Mouse (Mus musculus) midbrain, embryonic 13.5 days (tissue): ENCODE data around the gene Pmm2. TPM values are rescaled to one million over a fixed set of nuclear protein-coding genes. Genes with fewer than 3 reads are reported as not detected.
A peak's percentile ranks its signal among the peaks of the same experiment; 100 is the strongest.

Source experiments
- ATAC-seq: fragments of 200-750 bp; cut with Nextera tagmentation; 2 replicates; pipeline ENCODE4 v1.8.0; 2017; ENCODE audit warnings: mild to moderate bottlenecking, moderate TSS enrichment, moderate library complexity
- H3K27ac ChIP-seq: fragments of 300-500 bp; sonication (generic); 2 replicates; pipeline ENCODE4 v1.5.1; 2015; ENCODE audit warnings: inconsistent platforms, mild to moderate bottlenecking, moderate library complexity
- H3K27me3 ChIP-seq: fragments of 300-500 bp; sonication (generic); 2 replicates; pipeline ENCODE4 v1.6.1; 2015; ENCODE audit warnings: mild to moderate bottlenecking, inconsistent platforms
- H3K36me3 ChIP-seq: fragments of 300-500 bp; sonication (generic); 2 replicates; pipeline ENCODE4 v1.6.1; 2015; ENCODE audit warnings: mild to moderate bottlenecking, inconsistent platforms
- H3K4me1 ChIP-seq: fragments of 300-500 bp; sonication (generic); replicated peaks from 2 replicates; pipeline ENCODE4 v1.6.1; 2015; ENCODE audit warnings: inconsistent platforms
- H3K4me2 ChIP-seq: fragments of 300-500 bp; sonication (generic); replicated peaks from 2 replicates; pipeline ENCODE4 v1.6.1; 2015; ENCODE audit warnings: moderate library complexity, mild to moderate bottlenecking, inconsistent platforms
- H3K4me3 ChIP-seq: fragments of 300-500 bp; sonication (generic); replicated peaks from 2 replicates; pipeline ENCODE4 v1.5.1; 2015; ENCODE audit warnings: mild to moderate bottlenecking, inconsistent platforms
- H3K9ac ChIP-seq: fragments of 300-500 bp; sonication (generic); replicated peaks from 2 replicates; pipeline ENCODE4 v1.6.1; 2015; ENCODE audit warnings: mild to moderate bottlenecking, inconsistent platforms
- H3K9me3 ChIP-seq: fragments of 300-500 bp; sonication (generic); 2 replicates; pipeline ENCODE4 v1.6.1; 2016; ENCODE audit warnings: mild to moderate bottlenecking, inconsistent platforms
- WGBS: fragments of 180-500 bp; shearing (Covaris S2); methylation state at CpG from one replicate; pipeline ENCODE4 v1.1.7; 2015; 5-methylcytosine and 5-hydroxymethylcytosine counted together
- polyA plus RNA-seq: library from polyadenylated mRNA; unstranded; fragments of >200 nt; fragmentation: Nextera tagmentation; extraction: Ambion mirVana; gene quantifications from 2 replicates; pipeline ENCODE4 v1.2.1, GENCODE M21; 2015

The Pmm2 gene
- 54.0 and 55.0 TPM in 2 replicates for polyA plus RNA-seq

DNA sequence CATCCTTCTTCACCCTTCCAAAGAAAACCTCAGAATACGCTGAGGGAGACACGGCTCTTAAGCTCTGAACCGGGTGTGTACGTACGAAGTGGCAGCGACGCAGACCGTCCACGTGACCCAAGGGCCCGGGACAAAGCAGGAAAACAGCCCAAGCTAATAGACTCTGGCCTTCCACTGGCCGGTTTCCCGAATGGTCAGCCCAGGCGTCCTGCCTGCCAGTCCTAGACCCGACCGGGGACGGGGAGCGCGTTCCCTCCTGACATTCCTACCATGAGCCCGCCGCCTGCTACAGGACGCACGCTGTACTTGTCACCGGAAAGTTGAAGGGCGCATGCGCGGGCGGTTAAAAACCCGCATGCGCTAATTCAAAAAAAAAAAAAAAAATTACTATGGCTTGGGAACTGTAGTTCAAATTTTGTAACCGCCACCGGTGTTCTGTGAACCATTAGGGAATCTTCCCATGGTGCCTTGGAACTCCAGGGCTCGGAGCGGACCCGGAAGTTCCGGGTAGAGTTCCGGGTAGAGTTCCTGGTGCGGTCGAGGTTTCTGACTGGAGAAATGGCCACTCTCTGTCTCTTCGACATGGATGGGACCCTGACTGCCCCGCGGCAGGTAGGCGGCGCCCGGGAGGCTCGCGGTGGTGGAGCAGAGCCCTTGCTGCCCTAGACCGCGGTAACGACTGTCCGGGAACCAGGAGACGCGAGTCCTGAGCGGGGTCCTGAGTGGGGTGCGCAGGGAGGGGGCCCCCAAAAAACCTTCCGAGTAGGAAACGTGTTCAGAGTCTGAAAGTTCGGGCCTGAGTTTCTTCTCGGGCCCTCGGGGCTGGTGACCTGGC lies at the start of gene Pmm2, which contains the start of gene Tmem186:
TSS of gene Pmm2 (plus strand) at position 458 of the 835 bp plus-strand sequence.
TSS of gene Tmem186 (minus strand) at position 496 of the 835 bp plus-strand sequence.
- WGBS: under 1% methylated on average over 59 of the region's 59 CpGs
- H3K9ac ChIP-seq: peak within 1 kb of the TSS; percentile 86
- peak; percentile 96 for ATAC-seq

DNA sequence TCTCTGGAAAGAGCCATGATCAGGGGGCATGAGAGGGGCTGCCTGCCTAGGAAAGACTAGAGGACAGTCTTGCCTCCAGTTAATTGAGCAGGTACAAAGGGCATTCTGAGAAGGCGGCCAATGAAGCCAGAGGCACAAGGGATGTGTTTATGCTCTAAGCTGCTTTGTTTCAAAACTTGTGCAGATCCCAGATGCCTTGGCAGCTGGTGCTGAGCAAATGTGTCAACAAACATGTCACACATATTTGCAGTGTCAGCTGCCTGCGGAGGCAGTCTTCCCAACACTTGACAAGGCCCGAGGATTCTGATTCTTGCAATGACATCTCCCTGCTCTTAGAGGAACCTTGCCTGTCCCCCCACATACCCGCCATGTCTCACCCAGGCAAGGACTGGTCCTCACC lies 42.1 kb upstream of the Pmm2 start:
- H3K4me3 ChIP-seq: no peak overlapping the region
- WGBS: 69% methylated on average over 4 of the region's 4 CpGs
- no peaks in the 10 kb centered on the region for H3K9me3 ChIP-seq
- H3K4me1 ChIP-seq: no peaks in the 10 kb centered on the region
- no peak overlapping the region for H3K4me2 ChIP-seq
- no peak overlapping the region for H3K9ac ChIP-seq
- H3K27me3 ChIP-seq: no peaks in the 10 kb centered on the region
- H3K27ac ChIP-seq: no peak overlapping the region
- ATAC-seq: no peak
- 0 out of 2 replicates have a peak, but pooled peaks cover 6% of the 10 kb centered on the region for H3K36me3 ChIP-seq

More for the DNA sequence above, at the start of gene Pmm2, which contains the start of gene Tmem186:
- no peaks in the 10 kb centered on the region for H3K27me3 ChIP-seq
- H3K4me3 ChIP-seq: peak within 1 kb of the TSS; percentile 85
- H3K27ac ChIP-seq: peak within 1 kb of the TSS; percentile 80
- H3K36me3 ChIP-seq: peaks cover 42% of the 10 kb centered on the region
- no peaks in the 10 kb centered on the region for H3K9me3 ChIP-seq
- H3K4me1 ChIP-seq: peaks cover 31% of the 10 kb centered on the region
- H3K4me2 ChIP-seq: peak within 1 kb of the TSS; percentile 95

DNA sequence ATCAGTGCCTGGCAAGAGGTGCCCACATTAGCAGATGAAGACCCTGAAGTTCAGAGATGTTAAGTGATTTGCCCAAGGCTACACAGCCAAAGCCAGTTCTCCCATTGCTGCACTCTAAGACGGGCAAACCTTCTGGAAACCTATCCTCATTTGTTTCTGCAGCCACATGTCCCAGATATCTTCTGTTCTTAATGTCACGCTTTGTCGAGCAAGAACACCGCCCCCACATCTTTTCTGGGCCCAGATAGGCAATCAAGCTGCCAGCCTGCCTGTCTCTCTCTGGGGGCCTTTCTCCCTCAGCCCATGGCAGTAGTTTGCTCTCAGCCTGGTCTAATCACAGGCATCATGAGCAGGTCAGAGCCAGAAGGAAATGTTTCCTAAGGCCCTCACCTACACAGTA lies 41.1 kb upstream of the Pmm2 start:
- Histone ChIP-seq H3K36me3 (0 out of 2 replicates have a peak, but pooled peaks cover 6% of the 10 kb centered on the region), H3K27me3 (no peaks in the 10 kb centered on the region), H3K4me1 (no peaks in the 10 kb centered on the region), H3K27ac (no peak overlapping the region), H3K9ac (no peak overlapping the region), H3K9me3 (no peaks in the 10 kb centered on the region), H3K4me2 (no peak overlapping the region), H3K4me3 (no peak overlapping the region)
- ATAC-seq: no peak
- 60% methylated on average over 4 of the region's 4 CpGs for WGBS

GRCm38 (mm10) chr16:8597516-8597915 lies 40.0 kb upstream of the Pmm2 start:
- H3K4me3 ChIP-seq: no peak overlapping the region
- 84% methylated on average over 5 of the region's 5 CpGs for WGBS
- no peak for ATAC-seq
- H3K9ac ChIP-seq: no peak overlapping the region
- peaks cover 17% of the 10 kb centered on the region for H3K36me3 ChIP-seq
- H3K4me2 ChIP-seq: no peak overlapping the region
- H3K27me3 ChIP-seq: no peaks in the 10 kb centered on the region
- no peak overlapping the region for H3K27ac ChIP-seq
- H3K9me3 ChIP-seq: no peaks in the 10 kb centered on the region
- H3K4me1 ChIP-seq: no peaks in the 10 kb centered on the region

DNA sequence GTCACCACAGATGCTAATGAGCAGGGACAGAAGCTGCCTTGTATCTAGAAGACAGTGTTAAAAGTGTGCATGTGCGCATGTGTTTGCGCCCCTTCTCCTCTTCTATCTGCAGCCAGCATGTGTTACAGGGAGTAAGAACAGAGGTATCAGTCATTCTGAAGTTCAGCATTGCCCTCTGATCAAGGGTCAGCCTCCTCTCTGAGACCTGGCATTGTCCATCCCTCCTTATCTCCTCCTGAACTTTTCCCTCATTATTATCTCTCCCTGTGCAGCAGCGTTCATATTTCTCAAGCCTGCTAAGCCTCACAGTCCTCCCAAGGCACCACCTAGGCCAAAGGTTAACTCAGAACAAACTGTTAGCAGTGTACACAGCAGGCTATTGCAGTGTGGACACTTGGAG lies 33.7 kb upstream of the Pmm2 start:
- ATAC-seq: no peak
- no peaks in the 10 kb centered on the region for H3K4me1 ChIP-seq
- H3K9me3 ChIP-seq: no peaks in the 10 kb centered on the region
- peaks cover 48% of the 10 kb centered on the region for H3K36me3 ChIP-seq
- no peaks in the 10 kb centered on the region for H3K27me3 ChIP-seq
- no peak overlapping the region for H3K4me2 ChIP-seq
- H3K27ac ChIP-seq: no peak overlapping the region
- WGBS: 91% methylated on average over 3 of the region's 3 CpGs
- H3K9ac ChIP-seq: no peak overlapping the region
- H3K4me3 ChIP-seq: no peak overlapping the region

DNA sequence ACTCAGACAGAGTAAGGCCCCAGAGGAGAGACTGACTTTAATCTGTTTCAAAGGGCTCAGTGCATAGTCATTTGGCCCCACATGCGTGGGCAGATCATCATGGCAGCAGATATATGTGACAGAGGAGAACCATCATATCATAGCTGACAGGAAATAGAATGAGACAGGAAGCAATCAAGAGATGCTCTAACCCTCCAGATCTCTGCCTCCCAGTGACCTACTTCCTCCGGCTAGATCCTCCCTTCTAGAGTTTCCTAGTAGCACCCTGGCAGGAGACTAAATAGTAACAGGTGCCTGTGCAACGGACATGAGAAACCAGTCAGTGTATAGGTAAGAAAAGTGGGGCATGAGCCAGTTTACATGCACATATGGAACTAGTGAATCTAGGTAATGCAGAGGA lies 27.1 kb upstream of the Pmm2 start:
- peaks cover 68% of the 10 kb centered on the region for H3K36me3 ChIP-seq
- ATAC-seq: no peak
- H3K27ac ChIP-seq: no peak overlapping the region
- H3K4me3 ChIP-seq: no peak overlapping the region
- no peaks in the 10 kb centered on the region for H3K27me3 ChIP-seq
- 84% methylated on average over 3 of the region's 3 CpGs for WGBS
- H3K4me2 ChIP-seq: no peak overlapping the region
- no peak overlapping the region for H3K9ac ChIP-seq
- no peaks in the 10 kb centered on the region for H3K9me3 ChIP-seq
- no peaks in the 10 kb centered on the region for H3K4me1 ChIP-seq

DNA sequence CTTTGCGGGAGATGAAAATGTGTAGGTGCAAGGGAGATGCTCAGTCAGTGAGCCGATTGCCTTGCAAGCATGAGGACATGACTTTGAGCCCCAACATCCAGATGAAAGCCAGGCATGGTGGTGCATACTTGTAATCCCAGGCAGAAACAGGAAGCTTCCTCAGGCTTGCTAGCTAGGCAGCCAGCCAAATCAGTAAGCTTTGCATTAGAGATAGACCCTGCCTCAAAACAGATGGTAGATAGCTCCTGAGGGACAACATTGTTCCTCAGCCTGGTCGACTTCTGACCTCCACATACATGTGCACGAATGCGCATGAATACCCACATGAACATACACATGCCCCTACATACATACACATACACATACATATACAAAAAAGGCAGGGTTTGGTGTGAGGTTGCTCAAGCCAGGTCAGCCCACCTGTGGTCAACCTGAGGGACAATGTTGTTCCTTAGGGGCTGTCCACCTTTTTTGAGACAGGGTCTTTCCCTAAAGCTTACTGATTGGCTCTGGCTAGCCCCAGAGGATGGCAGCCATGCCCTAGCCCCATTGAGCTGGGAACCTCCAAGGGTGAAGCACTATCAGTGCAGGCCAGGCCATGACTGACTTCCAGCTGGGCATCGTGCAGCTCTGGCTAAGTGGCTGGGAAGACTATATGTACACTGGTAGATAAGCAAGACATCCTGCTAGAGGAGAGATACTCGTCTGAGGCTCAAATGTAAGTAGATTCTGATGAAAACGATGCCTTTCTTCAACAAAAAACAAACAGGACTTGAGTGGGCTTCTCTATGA lies 25.1 kb upstream of the Pmm2 start:
- no peak for ATAC-seq
- Histone ChIP-seq H3K36me3 (peaks cover 70% of the 10 kb centered on the region), H3K4me1 (no peaks in the 10 kb centered on the region), H3K4me2 (no peak overlapping the region), H3K27me3 (no peaks in the 10 kb centered on the region), H3K9me3 (no peaks in the 10 kb centered on the region), H3K9ac (no peak overlapping the region), H3K4me3 (no peak overlapping the region), H3K27ac (no peak overlapping the region)
- WGBS: 90% methylated on average over 8 of the region's 8 CpGs

GRCm38 (mm10) chr16:8613039-8613438 lies 24.4 kb upstream of the Pmm2 start:
- Histone ChIP-seq H3K36me3 (peaks cover 65% of the 10 kb centered on the region), H3K4me3 (no peak overlapping the region), H3K27me3 (no peaks in the 10 kb centered on the region), H3K4me2 (no peak overlapping the region), H3K9me3 (no peaks in the 10 kb centered on the region), H3K4me1 (no peaks in the 10 kb centered on the region), H3K27ac (no peak overlapping the region), H3K9ac (no peak overlapping the region)
- WGBS: 83% methylated on average over 4 of the region's 4 CpGs
- ATAC-seq: no peak

DNA sequence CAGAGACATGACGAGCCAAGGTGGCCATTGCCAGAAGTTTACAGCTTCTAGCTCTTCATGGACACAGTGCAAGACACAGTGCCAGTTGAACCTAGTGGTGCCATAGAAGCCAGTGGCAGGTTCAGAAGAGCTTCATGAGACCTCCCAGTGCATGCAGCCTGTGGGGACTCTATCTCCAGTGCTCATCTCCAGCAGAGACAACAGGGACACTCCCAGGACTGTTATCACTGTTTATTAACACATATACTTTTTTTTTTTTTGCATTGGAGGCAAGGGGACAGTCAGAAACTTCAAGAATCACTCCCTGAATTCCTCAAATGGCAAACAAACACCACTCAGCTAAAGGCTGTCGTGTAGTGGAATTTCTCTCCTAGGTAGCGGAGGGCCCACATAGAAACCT lies 24.0 kb upstream of the Pmm2 start:
- peaks cover 63% of the 10 kb centered on the region for H3K36me3 ChIP-seq
- ATAC-seq: no peak
- H3K27ac ChIP-seq: no peak overlapping the region
- no peaks in the 10 kb centered on the region for H3K4me1 ChIP-seq
- H3K9ac ChIP-seq: no peak overlapping the region
- no peaks in the 10 kb centered on the region for H3K27me3 ChIP-seq
- H3K4me2 ChIP-seq: no peak overlapping the region
- WGBS: 86% methylated on average over 3 of the region's 3 CpGs
- H3K4me3 ChIP-seq: no peak overlapping the region
- no peaks in the 10 kb centered on the region for H3K9me3 ChIP-seq

- H3K36me3 ChIP-seq: peaks cover 35% of the 10 kb centered on the region
- H3K9me3 ChIP-seq: no peaks in the 10 kb centered on the region
- peaks cover 6% of the 10 kb centered on the region; the same call in 1 of the 2 replicates for H3K4me1 ChIP-seq
- ATAC-seq: no peak
- no peak overlapping the region for H3K27ac ChIP-seq
- WGBS: 34% methylated on average over 10 of the region's 10 CpGs
- no peak overlapping the region for H3K4me3 ChIP-seq
- no peak overlapping the region for H3K4me2 ChIP-seq
- H3K27me3 ChIP-seq: no peaks in the 10 kb centered on the region
- H3K9ac ChIP-seq: no peak overlapping the region
Measured at GRCm38 (mm10) chr16:8619659-8620314, 17.7 kb upstream of the Pmm2 start.

DNA sequence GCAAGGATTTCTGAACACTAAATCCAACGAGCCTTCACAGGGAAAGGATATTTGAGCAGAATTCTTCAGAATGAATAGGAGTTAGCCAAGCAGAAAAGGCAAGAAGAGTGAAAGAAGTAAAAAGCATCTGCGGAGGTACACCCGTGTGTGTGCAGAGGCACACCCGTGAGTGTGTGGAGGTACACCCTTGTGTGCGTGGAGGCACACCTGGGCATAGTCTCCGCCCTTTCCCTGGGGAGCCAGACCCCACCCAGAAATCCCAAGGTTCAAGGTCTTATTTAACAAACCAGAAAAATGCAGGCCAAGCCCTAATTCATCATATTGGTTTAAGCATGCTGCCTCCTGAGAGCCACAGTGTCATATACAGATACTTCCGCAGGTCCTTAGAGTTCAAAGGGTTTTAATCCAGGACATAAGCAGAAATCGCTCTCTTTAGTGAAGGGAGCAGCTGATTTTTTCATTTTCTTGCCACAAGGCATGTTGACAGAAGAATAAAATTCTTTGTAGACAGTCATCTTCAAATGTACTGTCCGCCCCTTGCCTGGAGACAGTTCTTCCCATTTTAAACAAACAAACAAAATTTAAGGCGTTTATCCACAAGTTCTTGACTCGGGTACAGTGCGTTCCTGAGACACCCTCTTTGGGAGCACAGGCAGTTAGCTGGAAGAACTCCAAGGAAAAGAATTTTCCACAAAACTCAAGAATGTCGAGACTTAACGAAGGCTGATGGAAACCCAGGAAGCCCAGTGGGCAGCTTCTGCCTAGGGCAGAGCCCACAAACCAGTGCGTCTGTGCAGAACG lies 17.0 kb upstream of the Pmm2 start:
- Histone ChIP-seq H3K4me1 (peaks cover 6% of the 10 kb centered on the region; the same call in 1 of the 2 replicates), H3K4me2 (no peak overlapping the region), H3K4me3 (no peak overlapping the region), H3K9ac (no peak overlapping the region), H3K27me3 (no peaks in the 10 kb centered on the region), H3K27ac (no peak overlapping the region), H3K36me3 (peaks cover 31% of the 10 kb centered on the region), H3K9me3 (no peaks in the 10 kb centered on the region)
- ATAC-seq: no peak
- 79% methylated on average over 16 of the region's 16 CpGs for WGBS
